Mouse (Mus musculus) cerebellum, adult 11-12 months (tissue): ENCODE data around the gene Atp6v1g3.

ENCODE experiments used
- DNase-seq: peaks from one replicate; pipeline ENCODE4 v3.0.0; 2022

Atp6v1g3 gene

DNA sequence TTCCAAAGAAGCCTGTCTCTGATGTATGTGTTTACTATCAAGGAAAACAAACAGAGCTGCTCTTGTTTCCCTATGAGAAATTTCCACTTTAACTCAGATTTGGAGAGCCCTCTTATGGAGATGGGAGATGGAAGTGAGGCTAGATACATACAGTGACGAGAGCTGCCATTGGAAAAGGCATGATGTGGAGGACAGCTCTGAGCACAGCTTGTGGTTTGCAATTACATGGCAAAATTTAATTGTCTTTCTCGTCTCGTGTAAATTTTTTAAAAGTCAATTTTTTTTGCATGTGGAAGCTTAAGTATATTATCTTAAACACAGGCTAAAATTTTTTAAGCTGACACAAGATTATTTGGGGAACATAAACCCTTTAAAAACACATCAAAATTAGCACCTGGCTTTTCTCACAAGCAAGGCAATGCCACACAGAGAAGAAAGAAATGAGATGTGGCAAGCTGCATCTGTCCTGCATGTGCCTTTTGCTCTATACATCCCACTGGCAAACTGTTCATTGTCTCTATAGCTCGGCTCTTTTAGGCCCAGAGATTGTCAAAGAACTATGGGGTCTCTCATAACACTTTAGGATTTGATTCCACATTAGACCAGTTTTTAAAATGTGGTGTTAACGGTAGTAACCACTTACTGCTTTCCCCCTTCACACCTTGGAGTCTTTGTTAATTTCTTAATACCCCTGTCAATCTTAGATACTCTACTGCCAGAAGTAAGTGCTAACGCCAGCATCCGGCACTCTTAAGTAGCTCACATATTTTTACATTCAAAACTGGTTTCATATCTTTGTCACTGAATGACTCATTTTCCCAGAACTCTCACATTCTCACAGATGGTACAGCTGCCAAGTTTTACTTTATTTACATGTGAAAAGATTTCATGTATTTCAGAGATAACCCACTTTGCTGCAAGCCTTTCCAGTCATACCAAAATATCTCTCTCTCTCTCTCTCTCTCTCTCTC, 16.2 kb downstream of the Atp6v1g3 start:
- no peak for DNase-seq

DNA sequence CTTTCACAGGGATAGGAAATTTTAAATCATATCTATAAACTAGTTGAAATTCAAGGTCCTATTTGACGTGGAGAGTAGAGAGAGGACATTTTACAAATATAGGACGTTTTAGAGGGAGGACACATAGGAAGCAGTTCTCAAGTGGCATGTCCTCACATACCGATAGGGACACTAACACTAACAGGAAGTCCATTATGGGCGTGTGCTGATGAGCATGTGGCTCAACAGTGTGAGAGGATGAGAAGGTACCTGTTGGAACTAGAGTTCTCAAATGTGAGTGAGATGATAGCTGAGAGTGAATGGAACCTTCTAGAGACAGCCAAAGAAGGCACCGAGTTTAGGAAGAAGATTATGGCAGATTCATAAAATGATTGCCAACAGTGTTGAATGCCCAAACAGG, 17.9 kb downstream of the Atp6v1g3 start:
- DNase-seq, result no peak

DNA sequence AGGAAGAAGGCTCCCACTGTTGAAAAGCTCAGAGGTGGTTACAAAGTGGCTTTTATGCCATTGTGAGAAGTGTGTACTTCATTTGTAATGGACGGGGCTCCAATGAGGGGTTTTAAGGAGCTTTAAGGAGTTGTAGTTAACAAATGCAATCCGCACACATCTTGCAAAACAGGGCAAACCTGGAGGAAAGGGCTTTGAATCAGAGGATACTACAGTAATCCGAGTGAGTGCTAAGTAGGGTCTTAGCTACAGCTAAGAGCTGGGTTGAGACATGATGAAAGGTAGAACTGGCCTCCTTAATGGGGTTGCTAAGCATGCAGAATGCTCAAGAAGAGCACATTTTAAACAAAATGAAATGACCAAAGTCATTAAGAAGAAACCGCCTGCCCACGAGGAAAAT, 20.9 kb downstream of the Atp6v1g3 start:
- no peak for DNase-seq

DNA sequence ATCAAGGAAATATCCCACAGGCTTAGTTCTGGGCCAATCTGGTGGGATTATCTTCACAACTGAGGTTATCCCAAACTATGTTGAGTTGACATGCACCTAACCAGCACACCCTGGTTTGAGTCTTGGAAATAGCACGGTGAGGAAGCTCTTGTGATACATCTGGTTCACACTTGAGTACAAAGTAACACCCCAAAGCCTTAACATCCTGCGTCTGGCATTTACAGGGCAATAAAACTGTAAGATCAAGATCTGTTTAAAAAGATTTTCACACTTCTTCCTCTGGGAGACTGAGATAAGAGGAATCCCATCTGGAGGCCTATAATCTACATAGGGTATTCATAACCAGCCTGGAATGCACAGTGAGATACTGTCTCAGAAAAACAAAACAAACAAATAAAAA, 24.6 kb downstream of the Atp6v1g3 start:
- DNase-seq, result no peak

DNA sequence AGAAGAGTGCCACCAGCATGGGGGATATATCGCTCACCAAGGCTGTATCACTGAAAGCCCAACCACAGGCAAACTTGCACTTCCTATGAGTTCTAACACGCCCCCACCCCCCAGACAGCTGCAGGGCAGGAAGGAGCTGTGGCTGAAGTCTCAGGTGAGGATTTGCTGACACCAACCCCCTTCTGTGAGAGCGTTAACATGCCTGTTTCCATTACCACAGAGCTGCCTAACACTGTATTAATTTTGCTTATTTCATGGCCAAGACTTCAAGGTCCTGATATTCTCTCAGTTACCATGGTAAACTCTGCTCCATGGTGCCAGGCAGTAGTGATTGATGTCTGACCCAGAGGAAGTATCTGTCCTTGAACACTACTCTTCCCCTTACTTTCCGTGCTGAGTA, 26.0 kb downstream of the Atp6v1g3 start:
- DNase-seq, result no peak

DNA sequence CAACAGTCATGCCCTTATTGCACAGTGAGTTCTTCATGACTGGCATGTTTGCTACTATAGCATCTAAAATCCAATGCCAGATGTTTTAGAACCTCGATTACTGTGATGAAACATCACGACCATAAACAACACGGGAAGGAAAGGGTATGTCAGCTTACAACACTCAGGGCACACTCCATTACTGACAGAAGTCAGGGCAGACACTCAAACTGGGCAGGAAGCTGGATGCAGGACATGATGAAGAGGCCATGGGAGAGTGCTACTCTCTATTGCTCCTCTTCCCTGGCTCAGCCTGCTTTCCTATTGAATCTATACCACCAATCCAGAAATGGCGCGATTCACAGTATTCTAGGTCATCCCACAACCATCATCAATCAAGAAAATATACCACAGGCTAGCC, 28.4 kb downstream of the Atp6v1g3 start:
- no peak for DNase-seq

DNA sequence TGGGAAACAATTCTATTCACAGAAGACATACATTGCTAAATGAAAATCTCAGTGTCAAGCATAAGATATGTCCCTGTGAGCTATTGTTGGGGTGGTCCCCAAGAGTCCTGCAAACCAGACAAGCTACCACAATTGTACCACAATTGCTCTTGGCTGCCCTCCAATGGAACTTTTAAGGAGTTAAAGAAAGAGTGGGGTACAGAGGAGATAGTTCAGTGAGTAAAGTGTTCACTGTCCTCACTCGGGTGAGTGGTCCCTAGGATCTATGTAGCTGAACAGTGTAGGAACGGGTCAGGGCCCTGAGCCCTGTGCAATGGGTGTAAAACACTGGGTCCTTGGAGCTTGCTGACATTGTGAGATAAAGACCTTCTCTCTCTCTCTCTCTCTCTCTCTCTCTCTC, 29.2 kb downstream of the Atp6v1g3 start:
- DNase-seq, result no peak

DNA sequence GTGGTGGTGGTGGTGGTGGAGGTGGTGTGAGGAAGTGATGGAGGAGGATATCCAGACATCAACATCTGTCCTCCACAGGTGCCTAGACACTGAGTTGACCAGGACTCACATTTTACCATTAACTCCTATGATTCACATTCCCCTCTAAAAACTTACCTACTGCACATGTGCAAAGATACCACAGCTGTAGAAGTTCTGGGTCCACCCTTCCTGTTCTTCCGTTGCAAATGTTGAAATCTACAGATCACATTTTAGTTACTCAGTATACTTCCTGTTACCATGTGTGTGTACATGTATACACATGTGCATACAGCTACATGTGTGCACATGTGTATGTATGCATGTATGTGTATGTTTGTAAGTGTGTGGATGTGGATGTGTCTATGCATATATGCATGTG, 29.8 kb downstream of the Atp6v1g3 start:
- no peak for DNase-seq

DNA sequence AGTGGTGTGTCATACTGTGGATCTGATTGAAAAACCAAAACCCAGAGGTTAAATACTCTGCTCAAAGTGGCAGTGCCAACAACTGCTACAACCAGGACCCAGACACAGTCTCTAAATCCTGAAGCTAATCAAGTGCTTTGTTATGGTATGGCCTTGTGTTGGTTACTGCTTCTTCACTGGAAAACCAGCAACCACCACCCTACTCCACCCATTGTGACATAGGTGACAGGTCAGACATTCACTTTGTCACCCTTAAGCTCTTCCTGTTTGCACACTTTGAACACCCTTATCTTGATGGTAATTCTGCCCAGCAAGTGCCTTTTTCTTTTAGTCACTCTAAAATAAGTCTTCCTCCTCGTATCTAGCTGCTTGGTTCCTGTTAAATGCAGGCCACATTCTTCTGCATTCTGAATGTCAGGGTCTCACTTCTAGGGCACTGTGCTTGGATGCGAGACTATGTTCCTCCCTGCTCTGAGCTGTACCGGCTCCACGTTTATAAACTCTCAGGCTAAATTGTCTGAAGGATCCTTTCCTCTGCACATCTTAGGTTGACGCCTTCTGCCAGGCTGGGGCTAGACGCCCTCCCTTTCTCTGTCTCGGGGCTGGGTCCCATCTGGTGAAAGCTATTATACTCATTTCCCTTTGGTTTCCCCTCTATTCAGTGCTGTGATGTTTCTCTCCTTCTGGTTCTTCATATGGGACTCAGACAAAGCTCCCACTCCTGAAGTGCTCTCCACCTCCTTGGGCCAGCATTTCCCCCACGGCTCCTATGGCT, 30.8 kb downstream of the Atp6v1g3 start:
- no peak for DNase-seq

DNA sequence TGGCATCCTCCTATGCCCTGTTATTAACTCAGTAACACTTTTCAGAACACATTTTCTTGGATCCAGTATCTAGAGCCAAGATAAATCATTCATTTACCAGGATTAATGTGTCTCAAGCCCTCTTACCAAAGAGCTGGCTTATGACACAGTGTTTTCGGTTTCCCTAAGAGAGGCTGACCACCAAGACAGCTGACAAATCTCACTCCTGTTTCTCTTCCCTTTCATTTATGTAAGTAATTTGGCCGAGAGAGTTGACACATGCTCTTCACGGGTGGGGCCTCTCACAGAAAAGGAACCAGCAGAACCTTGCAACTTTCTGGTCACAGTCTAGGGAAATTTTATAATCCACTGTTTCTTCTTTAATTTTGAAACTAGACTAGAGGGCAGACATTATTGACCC, 49.1 kb downstream of the Atp6v1g3 start:
- DNase-seq, result no peak

DNA sequence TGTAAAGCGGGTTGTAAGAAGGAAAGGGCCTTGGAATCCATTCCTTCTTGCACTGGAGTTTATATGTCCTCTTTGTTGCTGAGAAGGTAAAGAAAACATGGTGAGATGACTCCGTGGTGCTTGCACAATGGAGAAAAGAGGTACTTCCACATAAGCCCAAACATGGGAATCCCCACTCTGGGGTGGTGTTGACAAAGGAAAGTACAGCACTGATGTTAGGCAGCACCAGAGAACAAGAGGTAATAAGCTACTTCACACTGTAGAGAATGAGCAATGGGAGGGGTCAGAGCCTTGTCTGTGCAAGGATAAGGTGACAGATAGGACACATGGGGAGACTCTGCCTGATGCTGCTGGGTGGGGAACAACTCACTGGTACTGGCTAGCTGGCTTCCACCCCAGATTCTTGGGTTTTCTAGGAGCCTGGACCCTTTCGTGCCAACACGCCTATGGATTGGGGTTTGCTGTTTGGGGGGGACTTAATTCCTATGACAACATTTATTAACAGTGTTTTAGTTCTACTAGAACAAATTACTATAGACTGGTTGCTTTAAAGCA, 49.6 kb downstream of the Atp6v1g3 start:
- no peak for DNase-seq

DNA sequence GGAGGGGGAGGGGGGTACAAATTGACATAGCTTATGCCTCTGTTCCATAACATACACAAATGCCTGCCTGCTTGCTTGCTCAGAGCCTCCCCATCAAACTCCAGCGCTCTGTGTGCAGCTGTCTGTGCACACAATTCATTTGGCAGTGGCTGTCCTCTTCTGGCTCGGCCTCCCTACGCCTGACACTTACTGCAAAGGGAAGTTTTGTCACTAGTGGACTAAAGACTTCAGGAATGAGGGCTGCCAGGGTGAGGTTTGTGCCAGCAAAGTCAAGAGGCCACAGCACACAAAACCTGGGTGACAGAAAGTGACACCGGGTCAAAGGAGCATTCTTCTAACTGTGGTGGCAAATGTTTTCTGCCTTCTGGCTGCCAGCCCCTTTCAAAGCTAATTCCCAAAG, 52.6 kb downstream of the Atp6v1g3 start:
- DNase-seq, result no peak

DNA sequence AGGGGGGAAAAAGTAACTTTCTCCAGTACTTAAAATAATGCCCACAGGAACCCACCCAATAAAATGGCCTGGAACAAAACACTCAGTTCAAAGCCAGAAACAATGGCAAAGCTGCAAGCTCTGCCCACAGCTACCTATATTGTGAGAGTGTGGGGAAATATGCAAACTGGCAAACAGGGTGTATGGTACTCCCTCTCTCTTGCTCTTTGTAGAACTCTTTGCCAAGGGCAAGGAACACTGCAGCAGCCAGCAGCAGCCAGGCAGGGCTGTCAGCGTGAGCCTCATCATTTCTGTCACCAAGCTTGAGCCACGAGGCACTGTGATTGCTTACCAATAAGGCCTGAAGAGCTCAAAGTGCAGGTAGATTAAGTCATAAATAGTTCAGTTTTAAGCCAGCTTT, 53.0 kb downstream of the Atp6v1g3 start:
- no peak for DNase-seq

DNA sequence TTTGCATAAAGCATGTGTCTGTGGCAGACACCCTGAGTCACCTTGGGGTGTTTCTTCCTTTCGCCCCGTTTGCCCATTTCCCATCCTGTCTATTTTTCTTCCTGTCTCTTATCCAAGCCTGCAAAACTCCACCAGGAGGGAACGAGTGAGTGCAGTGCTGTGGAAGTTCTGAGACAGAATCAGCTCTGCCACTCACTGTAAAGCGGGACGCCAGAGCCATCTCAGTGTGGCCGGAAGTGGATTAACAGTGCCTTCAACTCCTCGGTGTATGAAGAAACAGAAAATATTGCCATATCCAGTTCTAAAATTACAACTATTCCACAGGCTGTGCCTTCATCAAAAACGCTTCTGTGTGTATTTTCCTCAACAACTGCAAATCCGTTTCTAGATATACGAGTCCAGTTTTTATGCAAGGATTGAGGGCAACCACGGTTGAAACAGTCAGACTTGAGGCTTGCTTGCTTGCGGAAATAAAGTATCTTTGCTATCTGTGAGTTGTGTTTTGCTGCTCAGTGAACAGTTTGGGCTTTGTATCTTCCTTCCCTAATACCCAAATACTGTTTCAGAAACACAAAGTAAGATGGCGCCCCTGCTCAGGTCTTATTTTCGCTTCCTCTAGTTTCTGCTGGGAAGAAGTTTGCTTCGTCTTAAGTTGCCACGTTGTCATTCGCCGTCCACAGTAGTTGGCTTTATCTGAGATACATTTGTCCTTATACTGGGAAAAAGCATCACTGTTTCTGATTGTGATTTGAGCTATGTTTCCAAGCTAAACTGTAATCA, 54.1 kb downstream of the Atp6v1g3 start:
- no peak for DNase-seq

DNA sequence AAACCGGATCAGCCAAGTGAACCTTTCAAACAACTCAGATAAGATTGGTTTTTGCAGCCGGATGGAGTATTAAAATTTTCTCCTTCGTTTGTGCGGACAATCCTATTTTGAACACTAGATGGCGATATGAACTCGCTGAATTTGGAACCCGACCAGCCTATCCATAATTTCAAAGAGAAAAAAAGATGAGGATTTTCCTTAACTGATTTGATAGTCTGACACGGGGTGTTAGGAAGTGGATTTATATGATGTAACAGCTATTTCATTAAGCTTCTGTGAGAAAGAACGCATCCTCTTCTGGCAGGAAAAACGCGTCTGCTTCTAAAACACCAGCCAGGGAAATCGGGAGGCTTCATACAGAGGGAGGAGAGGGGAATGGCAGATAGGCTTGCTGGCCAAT, 54.8 kb downstream of the Atp6v1g3 start:
- no peak for DNase-seq

DNA sequence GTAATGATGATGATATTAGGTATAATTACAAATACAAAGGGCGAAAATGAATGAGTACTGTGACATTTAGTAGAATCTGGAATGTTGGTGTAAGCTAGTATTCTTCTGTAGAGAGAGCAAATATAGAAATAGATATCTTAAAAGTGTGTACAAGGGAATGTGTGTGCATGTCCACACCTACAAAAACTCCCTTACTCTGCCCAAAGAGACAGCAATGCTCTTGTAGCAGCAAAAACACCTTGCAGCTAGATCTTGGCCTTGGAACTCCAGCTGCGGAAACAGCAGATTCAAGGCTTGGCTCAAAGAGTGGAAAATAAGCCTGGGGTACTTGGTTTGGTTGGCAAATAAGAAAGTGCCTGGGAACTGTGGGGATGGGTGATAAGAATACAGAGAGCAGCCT, 57.0 kb downstream of the Atp6v1g3 start:
- DNase-seq, result no peak

DNA sequence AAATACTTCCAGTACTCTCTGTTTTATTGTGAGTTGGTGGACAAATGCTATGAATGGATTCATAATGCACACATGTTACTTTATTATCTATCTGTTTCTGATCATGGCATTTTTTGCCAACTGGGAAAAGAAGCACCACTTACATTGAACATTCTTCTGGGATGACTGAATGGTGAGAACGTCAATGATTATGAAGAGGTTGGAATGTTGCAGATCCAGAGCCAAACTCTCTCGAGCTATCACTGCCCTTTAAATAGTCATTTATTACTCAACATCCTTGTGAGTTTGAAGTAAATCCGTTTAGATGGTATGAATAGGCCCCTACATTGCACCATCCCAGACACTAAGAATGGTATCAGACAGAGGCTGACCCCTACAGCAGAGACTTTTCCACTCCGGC, 58.1 kb downstream of the Atp6v1g3 start:
- no peak for DNase-seq

DNA sequence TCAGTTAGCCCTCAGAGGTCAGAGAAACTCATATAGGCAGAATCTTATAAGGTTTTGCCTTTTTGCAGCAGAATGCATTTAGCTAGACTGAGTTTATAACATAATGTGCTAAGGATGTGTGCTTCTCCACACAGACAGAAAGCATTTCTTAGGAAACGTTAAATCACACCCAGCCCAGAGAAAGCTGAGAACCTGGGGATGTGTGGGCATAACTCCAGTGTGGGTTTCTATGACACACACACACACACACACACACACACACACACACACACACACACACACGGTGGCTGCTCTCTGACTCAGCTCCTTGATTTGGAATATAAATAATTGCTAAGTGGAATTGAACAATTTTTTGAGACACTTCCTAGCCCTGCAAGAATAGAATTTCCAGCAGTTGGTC, 61.2 kb downstream of the Atp6v1g3 start:
- DNase-seq, result no peak

DNA sequence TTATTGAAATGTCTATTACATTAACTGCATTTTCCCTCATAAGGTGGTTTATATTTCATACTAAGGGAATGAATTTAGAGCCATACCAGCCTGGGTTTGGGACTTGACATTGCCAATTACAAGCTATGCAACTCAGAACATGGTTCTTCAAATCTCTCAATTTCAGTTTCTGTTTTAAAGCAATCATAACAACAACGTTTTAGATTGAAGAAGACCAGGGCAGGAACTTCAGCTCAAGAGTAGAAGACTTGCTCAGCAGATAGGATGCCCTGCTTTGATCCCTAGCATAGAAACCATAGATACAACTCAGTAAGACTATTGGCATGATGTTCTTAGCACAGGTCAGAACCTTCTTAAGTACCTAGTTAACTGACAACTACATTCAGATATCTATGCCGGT, 63.9 kb downstream of the Atp6v1g3 start:
- no peak for DNase-seq
